Mouse (Mus musculus) hematopoietic stem cell, adult 5-6 weeks (primary cell): ENCODE results near the gene Psenen. TPM values are rescaled to one million over a fixed set of nuclear protein-coding genes. Genes with fewer than 3 reads are reported as not detected.

ENCODE experiments used
- ATAC-seq, 2 experiments: fragments of 125-278 bp in 1 of 2; replicated peaks in 1 of 2; 2 replicates each; pipeline ENCODE4 v1.8.0; 2016 to 2017; ENCODE audit warnings: inconsistent platforms in 2 of 2, mild to moderate bottlenecking in 2 of 2, moderate number of reproducible peaks in 2 of 2, low read depth in 1 of 2, moderate TSS enrichment in 1 of 2; ENCODE audit not compliant: low FRiP score in 2 of 2, poor library complexity in 2 of 2, severe bottlenecking in 2 of 2, insufficient read depth in 1 of 2, low TSS enrichment in 1 of 2
- total RNA-seq: library from RNA; stranded (forward); fragments of 172-1452, 232-1000 nt; gene quantifications from 2 replicates; pipeline ENCODE4 v1.2.3, GENCODE M21; 2017

Gene Psenen
- total RNA-seq, 1 experiment from 2014 or later: 122 TPM

- ATAC-seq: no peak
These were observed 28.2 kb upstream of the Psenen start for GRCm38 (mm10) chr7:30591605-30591951.

- no peak for ATAC-seq
These were observed 27.6 kb upstream of the Psenen start for GRCm38 (mm10) chr7:30590927-30591604.

- peak; percentile 57 to 58 for ATAC-seq
These were observed 26.2 kb upstream of the Psenen start for GRCm38 (mm10) chr7:30589435-30590301.

- peak; percentile 84 for ATAC-seq
These were observed 25.4 kb upstream of the Psenen start, which contains the start of gene Kmt2b for GRCm38 (mm10) chr7:30588676-30589434. Kmt2b (minus strand) TSS chr7:30588726.

GRCm38 (mm10) chr7:30587842-30588667 lies 24.6 kb upstream of the Psenen start:
- ATAC-seq: no peak

- ATAC-seq: no peak
These were observed 23.1 kb upstream of the Psenen start for GRCm38 (mm10) chr7:30586455-30587020.

GRCm38 (mm10) chr7:30585170-30585569 lies 21.7 kb upstream of the Psenen start:
- no peak for ATAC-seq

- ATAC-seq: no peak
These were observed 20.9 kb upstream of the Psenen start for GRCm38 (mm10) chr7:30584339-30584738.

- no peak for ATAC-seq
These were observed 18.1 kb upstream of the Psenen start for GRCm38 (mm10) chr7:30581547-30581946.

GRCm38 (mm10) chr7:30579950-30580349 lies 16.5 kb upstream of the Psenen start:
- no peak for ATAC-seq

- peak in 1 of 2 experiments; percentile 36; a peak in 1 of 4 replicates for ATAC-seq
These were observed 9.5 kb upstream of the Psenen start for GRCm38 (mm10) chr7:30572969-30573368.

- no peak for ATAC-seq
These were observed 9.0 kb upstream of the Psenen start for GRCm38 (mm10) chr7:30572389-30572788.

GRCm38 (mm10) chr7:30567555-30567954 lies 4.1 kb upstream of the Psenen start:
- no peak for ATAC-seq

- no peak for ATAC-seq
These were observed 2.6 kb upstream of the Psenen start for GRCm38 (mm10) chr7:30566033-30566432.

GRCm38 (mm10) chr7:30564970-30565571 lies 1.6 kb upstream of the Psenen start, which contains the start of gene Igflr1:
Igflr1 (plus strand) TSS chr7:30565427.
- no peak for ATAC-seq

GRCm38 (mm10) chr7:30563906-30564280 lies 466 bp upstream of the Psenen start:
- no peak for ATAC-seq
